Mouse (Mus musculus) stomach, postnatal 0 days (tissue): ENCODE measurements around the gene Cd63.

ENCODE experiments used
- CTCF ChIP-seq: IDR thresholded peaks from 2 replicates; pipeline ENCODE4 v1.5.1; 2016; ENCODE audit warnings: antibody characterized with exemption, low read depth, mild to moderate bottlenecking, moderate library complexity
- EP300 ChIP-seq: optimal IDR thresholded peaks from 2 replicates; pipeline ENCODE3; 2016; ENCODE audit warnings: antibody characterized with exemption

GRCm38 (mm10) chr10:128960142-128960541, 59.4 kb downstream of the Cd63 start:
- TF ChIP-seq CTCF = no peak
- TF ChIP-seq EP300 = no peak
